Mouse (Mus musculus): Measurements from ENCODE around the gene Zfp94. TPM values are rescaled to one million over a fixed set of nuclear protein-coding genes. Genes with fewer than 3 reads are reported as not detected.

The Zfp94 gene
- polyA plus RNA-seq (2017; shearing (Covaris generic)) = 10 to 100 TPM in 1 of 2 experiments, 1 to 10 TPM in 1; 6.6 to 10.0 TPM

GRCm38 (mm10) chr7:24316567-24317092 is at the start of gene Zfp94:
Gene Zfp94 (minus strand): TSS chr7:24316666.

GRCm38 (mm10) chr7:24348896-24349295 is 32.4 kb upstream of the Zfp94 start, which contains the start of gene Lypd5:
Gene Lypd5 (plus strand): TSS chr7:24349196.

GRCm38 (mm10) chr7:24333304-24333986 is 17.0 kb upstream of the Zfp94 start, which contains the start of gene Tescl:
Gene Tescl (minus strand): TSS chr7:24333936.

GRCm38 (mm10) chr7:24300771-24301282 is 15.6 kb downstream of the Zfp94 start, which contains the start of gene Zfp61:
Gene Zfp61 (minus strand): TSS chr7:24301232.

GRCm38 (mm10) chr7:24270288-24270672 is 46.2 kb downstream of the Zfp94 start, which contains the start of gene Zfp93:
Gene Zfp93 (plus strand): TSS chr7:24270420.

GRCm38 (mm10) chr7:24254633-24255474 is 61.6 kb downstream of the Zfp94 start, which contains the start of gene Zfp108:
Gene Zfp108 (plus strand): TSS chr7:24254794.

Other genes starting within 250 kb of the Zfp94 start
- 10 to 100 TPM; 19.4 to 25.0 TPM for gene Zfp180, start 234.7 kb downstream of the Zfp94 start, polyA plus RNA-seq (2017; shearing (Covaris generic))
- 1 to 10 TPM; 1.2 to 2.3 TPM for gene Zfp112, start 204.4 kb downstream of the Zfp94 start, polyA plus RNA-seq (2017; shearing (Covaris generic))
- 10 to 100 TPM; 13.6 to 17.9 TPM for gene Zfp235, start 182.5 kb downstream of the Zfp94 start, polyA plus RNA-seq (2017; shearing (Covaris generic))
- gene Zfp114, start 141.6 kb downstream of the Zfp94 start, polyA plus RNA-seq (2017; shearing (Covaris generic)) = under 1 TPM; 0.47 to 0.77 TPM
- gene Zfp111, start 105.2 kb downstream of the Zfp94 start, polyA plus RNA-seq (2017; shearing (Covaris generic)) = 1 to 10 TPM in 1 of 2 experiments, under 1 TPM in 1; 0.30 to 1.6 TPM
- gene Zfp109, start 79.1 kb downstream of the Zfp94 start, polyA plus RNA-seq (2017; shearing (Covaris generic)) = 1 to 10 TPM; 2.6 TPM
- gene Zfp108, start 61.9 kb downstream of the Zfp94 start, polyA plus RNA-seq (2017; shearing (Covaris generic)) = under 1 TPM in 1 of 2 experiments, not detected in 1; 0.64 TPM
- gene Zfp93, start 46.2 kb downstream of the Zfp94 start, polyA plus RNA-seq (2017; shearing (Covaris generic)) = 1 to 10 TPM in 1 of 2 experiments, under 1 TPM in 1; 0.38 to 4.9 TPM
- 10 to 100 TPM; 12.4 to 17.5 TPM for gene Zfp61, start 15.4 kb downstream of the Zfp94 start, polyA plus RNA-seq (2017; shearing (Covaris generic))
- gene Tescl, start 17.3 kb upstream of the Zfp94 start, polyA plus RNA-seq (2017; shearing (Covaris generic)) = not detected
- gene Lypd5, start 32.5 kb upstream of the Zfp94 start, polyA plus RNA-seq (2017; shearing (Covaris generic)) = not detected
- 100 to 1,000 TPM; 272 to 290 TPM for gene Kcnn4, start 53.6 kb upstream of the Zfp94 start, polyA plus RNA-seq (2017; shearing (Covaris generic))
- 10 to 100 TPM; 48.9 to 57.5 TPM for gene Smg9, start 83.0 kb upstream of the Zfp94 start, polyA plus RNA-seq (2017; shearing (Covaris generic))
- under 1 TPM in 1 of 2 experiments, not detected in 1; 0.10 TPM for gene Irgc1, start 135.6 kb upstream of the Zfp94 start, polyA plus RNA-seq (2017; shearing (Covaris generic))
- 1 to 10 TPM in 1 of 2 experiments, under 1 TPM in 1; 0.31 to 3.7 TPM for gene Plaur, start 145.8 kb upstream of the Zfp94 start, polyA plus RNA-seq (2017; shearing (Covaris generic))
- under 1 TPM in 1 of 2 experiments, not detected in 1; 0.25 TPM for gene Cadm4, start 165.4 kb upstream of the Zfp94 start, polyA plus RNA-seq (2017; shearing (Covaris generic))
- gene Zfp428, start 190.3 kb upstream of the Zfp94 start, polyA plus RNA-seq (2017; shearing (Covaris generic)) = 1 to 10 TPM; 1.3 to 2.3 TPM
- under 1 TPM in 1 of 2 experiments, not detected in 1; 0.17 TPM for gene AC161166.1, start 195.8 kb upstream of the Zfp94 start, polyA plus RNA-seq (2017; shearing (Covaris generic))
- gene Irgq, start 214.0 kb upstream of the Zfp94 start, polyA plus RNA-seq (2017; shearing (Covaris generic)) = 1 to 10 TPM; 1.8 to 3.9 TPM
- not detected for gene Pinlyp, start 229.5 kb upstream of the Zfp94 start, polyA plus RNA-seq (2017; shearing (Covaris generic))
- gene Xrcc1, start 229.6 kb upstream of the Zfp94 start, polyA plus RNA-seq (2017; shearing (Covaris generic)) = 10 to 100 TPM; 46.1 to 52.3 TPM

All from activated CD4-positive, CD25-positive, alpha-beta regulatory T cell (primary cell).